Mouse (Mus musculus): Measurements from ENCODE around the gene Kcnj11.

Gene Kcnj11

GRCm38 (mm10) chr7:46049981-46050380, 50.6 kb downstream of the Kcnj11 start:
- DNase-seq (ENCODE audit: low read depth, low spot score), result no peak

GRCm38 (mm10) chr7:46047873-46048562, 52.5 kb downstream of the Kcnj11 start:
- no peak for DNase-seq (ENCODE audit: low read depth, low spot score)

GRCm38 (mm10) chr7:46045882-46046281, 54.7 kb downstream of the Kcnj11 start:
- no peak for DNase-seq (ENCODE audit: low read depth, low spot score)

- no peak for DNase-seq (ENCODE audit: low read depth, low spot score)
These were observed 56.5 kb downstream of the Kcnj11 start for GRCm38 (mm10) chr7:46044106-46044505.
